Mouse (Mus musculus): ENCODE data around the gene Pgpep1l.

- TF ChIP-seq CTCF (IDR thresholded peaks at IDR 0.05; ENCODE audit: control insufficient read depth, insufficient read depth, insufficient read length) (no peak), MYOG (IDR thresholded peaks at IDR 0.05; ENCODE audit: control insufficient read depth, extremely low read depth, insufficient read length) (no peak), MAX (IDR thresholded peaks at IDR 0.05) (no peak), CEBPB (IDR thresholded peaks at IDR 0.05; ENCODE audit: low read depth) (no peak), USF1 (IDR thresholded peaks at IDR 0.05; ENCODE audit: low read depth) (no peak), MYOD1 (IDR thresholded peaks at IDR 0.05; ENCODE audit: control insufficient read depth, insufficient read length, low read depth) (no peak)
These were observed 40.7 kb downstream of the Pgpep1l start for GRCm38 (mm10) chr7:68223356-68223808.
